Mouse (Mus musculus) midbrain, embryonic 14.5 days (tissue): Measurements from ENCODE around the gene Oxct1. TPM values are rescaled to one million over a fixed set of nuclear protein-coding genes. Genes with fewer than 3 reads are reported as not detected.

Experiments used
- ATAC-seq: fragments of 200-750 bp; cut with Nextera tagmentation; 2 replicates; pipeline ENCODE4 v1.8.0; 2017; ENCODE audit warnings: moderate number of reproducible peaks, moderate library complexity; ENCODE audit not compliant: low FRiP score, low TSS enrichment
- DNase-seq: peaks from one replicate; pipeline ENCODE4 v3.0.0-alpha.2; 2015
- H3K27ac ChIP-seq: fragments of 300-500 bp; sonication (generic); replicated peaks from 2 replicates; pipeline ENCODE4 v1.5.1; 2014; ENCODE audit warnings: mild to moderate bottlenecking, low read depth, low read length, moderate library complexity
- H3K27me3 ChIP-seq: fragments of 300-500 bp; sonication (generic); 2 replicates; pipeline ENCODE4 v1.6.1; 2014; ENCODE audit warnings: low read length, control low read depth, mixed read lengths; ENCODE audit not compliant: control insufficient read depth, insufficient read depth
- H3K36me3 ChIP-seq: fragments of 300-500 bp; sonication (generic); 2 replicates; pipeline ENCODE4 v1.6.1; 2014; ENCODE audit warnings: low read length, control low read depth; ENCODE audit not compliant: control insufficient read depth, insufficient read depth
- H3K4me1 ChIP-seq: fragments of 300-500 bp; sonication (generic); 2 replicates; pipeline ENCODE4 v1.6.1; 2014; ENCODE audit warnings: mild to moderate bottlenecking, antibody characterized with exemption, low read length, control low read depth; ENCODE audit not compliant: control insufficient read depth, insufficient read depth
- H3K4me2 ChIP-seq: fragments of 300-500 bp; sonication (generic); 2 replicates; pipeline ENCODE4 v1.6.1; 2014; ENCODE audit warnings: mild to moderate bottlenecking, low read length, moderate library complexity
- H3K4me3 ChIP-seq: fragments of 300-500 bp; sonication (generic); replicated peaks from 2 replicates; pipeline ENCODE4 v1.5.1; 2014; ENCODE audit warnings: low read depth, low read length
- H3K9ac ChIP-seq: fragments of 300-500 bp; sonication (generic); replicated peaks from 2 replicates; pipeline ENCODE4 v1.6.1; 2014; ENCODE audit warnings: mild to moderate bottlenecking, low read length, moderate library complexity
- H3K9me3 ChIP-seq: fragments of 300-500 bp; sonication (generic); 2 replicates; pipeline ENCODE4 v1.6.1; 2016; ENCODE audit warnings: low read length, control low read depth, mixed read lengths; ENCODE audit not compliant: control insufficient read depth
- WGBS: fragments of 180-500 bp; shearing (Covaris S2); extraction: QIAGEN DNeasy Blood & Tissue Kit; methylation state at CpG from one replicate; pipeline ENCODE4 v1.1.7; 2014; 5-methylcytosine and 5-hydroxymethylcytosine counted together
- polyA plus RNA-seq: library from polyadenylated mRNA; unstranded; fragments of >200 nt; fragmentation: Nextera tagmentation; extraction: Ambion mirVana; gene quantifications from 2 replicates; pipeline ENCODE4 v1.2.1, GENCODE M21; 2014

Oxct1 gene
- polyA plus RNA-seq, 1 experiment from 2014 or later: 293 TPM

DNA sequence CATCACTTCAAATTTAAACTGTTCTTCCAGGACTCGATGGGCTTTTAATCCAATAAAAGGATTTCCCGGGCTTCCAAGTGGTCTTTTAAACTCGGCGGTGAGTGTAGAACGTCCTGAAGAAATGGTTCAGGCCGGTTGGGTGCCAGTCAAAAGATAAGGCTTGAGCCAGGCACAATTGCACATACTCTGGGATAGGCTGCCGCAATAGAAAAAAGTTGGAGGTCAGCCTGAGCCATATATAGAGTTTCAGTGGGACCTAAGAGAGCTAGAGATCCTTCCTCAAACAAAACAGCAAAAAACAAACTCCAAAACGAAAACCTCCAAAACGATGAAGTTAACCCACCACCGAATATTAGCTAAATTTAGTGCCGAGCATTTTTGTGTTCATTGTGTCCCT is 677 bp upstream of the Oxct1 start:
- ATAC-seq: no peak
- no peak for DNase-seq
- Histone ChIP-seq H3K4me2 (peak overlapping the region; percentile 66), H3K36me3 (no peaks in the 10 kb centered on the region), H3K27me3 (no peaks in the 10 kb centered on the region), H3K9ac (peak overlapping the region; percentile 80; the same call in 1 of the 2 replicates), H3K4me3 (peak overlapping the region; percentile 70; the same call in 1 of the 2 replicates), H3K9me3 (no peaks in the 10 kb centered on the region), H3K27ac (no peak overlapping the region), H3K4me1 (peaks cover 13% of the 10 kb centered on the region)
- 41% methylated on average over 11 of the region's 11 CpGs for WGBS

DNA sequence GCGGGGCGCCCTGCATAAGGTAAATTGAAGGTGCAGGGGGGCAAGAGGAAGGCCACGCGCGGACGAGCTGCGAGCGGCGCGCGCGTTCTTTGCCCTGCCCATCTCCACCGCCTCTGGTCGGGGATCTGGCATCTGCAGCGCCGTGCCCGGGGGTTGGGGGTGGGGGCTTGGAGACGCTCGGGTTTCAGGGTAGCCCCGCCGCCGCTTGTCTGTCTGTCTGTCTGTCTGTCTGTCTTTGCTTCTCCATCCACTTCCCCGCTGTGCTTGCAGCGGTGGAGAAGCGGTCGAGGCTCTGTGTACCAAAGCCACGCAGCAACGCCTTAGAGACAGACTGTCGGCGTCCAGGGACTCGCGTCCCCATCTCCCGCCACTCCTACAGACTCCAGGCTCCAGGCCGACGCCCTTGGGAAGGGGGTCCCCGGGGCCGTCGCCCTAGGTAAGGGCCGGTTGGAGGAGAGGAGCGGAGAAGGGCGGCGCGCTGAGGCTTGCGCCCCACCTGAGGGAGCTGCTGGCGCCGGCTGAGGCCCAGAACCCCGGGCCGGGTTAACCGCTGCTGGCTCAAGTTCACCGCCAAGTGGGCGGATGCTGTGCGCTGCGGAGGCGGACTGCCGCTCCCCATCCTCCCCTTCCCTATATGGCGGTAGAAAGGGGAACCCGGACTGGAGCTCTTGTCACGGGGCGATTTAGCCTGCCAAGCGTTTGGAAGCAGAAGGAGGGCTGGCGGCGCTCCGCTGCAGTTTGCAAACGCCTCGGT is 825 bp downstream of the Oxct1 start:
- Histone ChIP-seq H3K27ac (peak overlapping the region; percentile 96), H3K36me3 (no peaks in the 10 kb centered on the region), H3K4me1 (peaks cover 13% of the 10 kb centered on the region), H3K4me2 (peak overlapping the region; percentile 66), H3K9me3 (no peaks in the 10 kb centered on the region), H3K9ac (peak overlapping the region; percentile 80), H3K27me3 (no peaks in the 10 kb centered on the region), H3K4me3 (peak overlapping the region; percentile 70)
- WGBS: under 1% methylated on average over 65 of the region's 65 CpGs
- ATAC-seq (peak; percentile 83), DNase-seq (peak; percentile 87)

DNA sequence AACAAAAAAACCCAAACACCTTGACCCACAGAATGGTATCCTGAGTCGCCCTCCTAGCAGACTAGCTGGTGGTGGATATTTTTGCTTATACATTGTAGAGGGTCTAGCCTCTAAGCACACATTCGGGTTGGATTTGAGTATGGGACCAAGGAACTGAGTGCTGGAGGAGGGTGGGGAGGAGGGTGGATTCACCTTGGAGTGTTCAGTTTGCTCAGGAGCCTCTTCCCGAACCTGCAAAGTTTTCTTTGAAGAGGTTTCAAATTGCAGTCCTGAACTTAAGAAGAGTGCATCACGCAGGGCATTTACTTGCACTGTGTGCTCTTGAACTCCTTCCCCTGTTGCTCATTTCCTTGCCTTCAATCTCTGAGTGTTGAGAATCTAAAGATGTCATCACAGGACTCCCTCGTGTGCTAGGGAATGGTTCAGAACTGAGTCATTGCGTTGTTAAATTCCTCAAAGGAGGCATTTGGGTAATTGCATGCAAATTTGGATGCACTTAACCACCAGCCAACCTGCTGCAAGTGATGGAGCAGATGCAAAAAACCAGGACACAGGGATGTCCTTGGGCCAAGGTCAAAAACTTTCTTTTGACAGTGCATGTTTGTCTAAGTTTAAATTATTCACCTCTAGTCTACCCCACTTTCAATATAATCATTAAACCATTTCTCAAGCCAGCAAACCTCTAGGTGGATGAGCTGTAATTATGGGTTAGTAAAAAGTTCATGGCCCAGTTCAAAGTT is 1.7 kb downstream of the Oxct1 start:
- peak overlapping the region; percentile 80 for H3K9ac ChIP-seq
- no peaks in the 10 kb centered on the region for H3K27me3 ChIP-seq
- ATAC-seq (no peak), DNase-seq (no peak)
- peak overlapping the region; percentile 70 for H3K4me3 ChIP-seq
- H3K4me1 ChIP-seq: peaks cover 13% of the 10 kb centered on the region
- peak overlapping the region; percentile 66 for H3K4me2 ChIP-seq
- H3K36me3 ChIP-seq: no peaks in the 10 kb centered on the region
- H3K27ac ChIP-seq: peak overlapping the region; percentile 96
- WGBS: 14% methylated on average over 6 of the region's 6 CpGs
- H3K9me3 ChIP-seq: no peaks in the 10 kb centered on the region

GRCm38 (mm10) chr15:4028411-4028700 is 2.2 kb downstream of the Oxct1 start:
- no peak overlapping the region for H3K9ac ChIP-seq
- H3K27me3 ChIP-seq: no peaks in the 10 kb centered on the region
- H3K27ac ChIP-seq: no peak overlapping the region
- H3K4me3 ChIP-seq: no peak overlapping the region
- no peak for DNase-seq
- H3K4me2 ChIP-seq: no peak overlapping the region
- no peaks in the 10 kb centered on the region for H3K9me3 ChIP-seq
- H3K36me3 ChIP-seq: no peaks in the 10 kb centered on the region
- no peak for ATAC-seq
- WGBS: 73% methylated on average over 6 of the region's 6 CpGs
- H3K4me1 ChIP-seq: peaks cover 13% of the 10 kb centered on the region

GRCm38 (mm10) chr15:4028960-4029359 is 2.8 kb downstream of the Oxct1 start:
- Histone ChIP-seq H3K27me3 (no peaks in the 10 kb centered on the region), H3K9ac (no peak overlapping the region), H3K9me3 (no peaks in the 10 kb centered on the region), H3K4me1 (peaks cover 13% of the 10 kb centered on the region), H3K4me3 (no peak overlapping the region), H3K36me3 (no peaks in the 10 kb centered on the region), H3K27ac (no peak overlapping the region), H3K4me2 (no peak overlapping the region)
- ATAC-seq: no peak
- no peak for DNase-seq

DNA sequence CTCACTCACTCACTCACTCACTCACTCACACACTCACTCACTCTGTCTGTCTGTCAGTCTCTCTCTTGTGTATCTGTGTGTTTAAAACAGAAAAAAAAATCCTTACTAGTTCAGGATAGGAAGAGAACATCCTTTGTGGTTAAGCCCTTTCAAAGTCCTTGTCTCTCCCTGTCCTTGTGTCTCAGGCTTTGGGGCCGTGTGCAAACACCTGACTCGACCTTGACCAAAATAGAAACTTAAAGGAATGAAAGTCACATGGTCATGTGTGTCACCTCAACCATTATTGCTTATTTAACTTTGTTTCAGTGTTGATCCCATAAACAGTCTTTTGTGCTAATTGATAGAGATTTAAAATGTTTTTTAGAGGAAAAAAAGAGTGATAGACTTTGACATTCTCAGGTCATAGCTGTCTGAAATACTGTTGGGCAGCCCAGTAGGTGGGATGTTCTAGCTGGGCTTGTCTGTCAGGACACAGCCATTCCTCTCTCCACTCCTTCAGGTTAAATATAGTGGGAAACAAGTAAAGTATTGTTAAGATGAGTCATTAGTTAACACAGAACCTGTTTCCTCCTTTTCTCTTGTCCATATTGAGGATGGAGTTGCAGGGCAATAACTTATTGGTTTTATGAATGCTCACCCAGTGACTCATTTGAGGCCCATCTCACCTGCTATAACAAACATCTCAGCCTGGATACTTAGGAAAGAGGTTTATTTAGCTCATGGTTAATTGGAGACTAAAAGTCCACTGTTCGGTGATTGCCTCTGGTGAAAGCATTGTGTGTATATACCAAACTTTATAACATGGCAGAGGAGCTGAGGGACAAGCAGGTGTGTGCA is 7.2 kb downstream of the Oxct1 start:
- ATAC-seq (no peak), DNase-seq (no peak)
- Histone ChIP-seq H3K4me3 (no peak overlapping the region), H3K9ac (no peak overlapping the region), H3K4me1 (no peaks in the 10 kb centered on the region; the same call in 1 of the 2 replicates), H3K27ac (no peak overlapping the region), H3K36me3 (peaks cover 17% of the 10 kb centered on the region), H3K27me3 (no peaks in the 10 kb centered on the region), H3K9me3 (no peaks in the 10 kb centered on the region), H3K4me2 (no peak overlapping the region)
- 88% methylated on average over 3 of the region's 3 CpGs for WGBS

GRCm38 (mm10) chr15:4042423-4042822 is 16.2 kb downstream of the Oxct1 start:
- no peak for ATAC-seq
- Histone ChIP-seq H3K9me3 (no peaks in the 10 kb centered on the region), H3K4me3 (no peak overlapping the region), H3K27me3 (no peaks in the 10 kb centered on the region), H3K4me1 (no peaks in the 10 kb centered on the region), H3K36me3 (peaks cover 32% of the 10 kb centered on the region), H3K9ac (no peak overlapping the region), H3K4me2 (no peak overlapping the region), H3K27ac (no peak overlapping the region)
- no peak for DNase-seq
- 72% methylated on average over 3 of the region's 3 CpGs for WGBS

DNA sequence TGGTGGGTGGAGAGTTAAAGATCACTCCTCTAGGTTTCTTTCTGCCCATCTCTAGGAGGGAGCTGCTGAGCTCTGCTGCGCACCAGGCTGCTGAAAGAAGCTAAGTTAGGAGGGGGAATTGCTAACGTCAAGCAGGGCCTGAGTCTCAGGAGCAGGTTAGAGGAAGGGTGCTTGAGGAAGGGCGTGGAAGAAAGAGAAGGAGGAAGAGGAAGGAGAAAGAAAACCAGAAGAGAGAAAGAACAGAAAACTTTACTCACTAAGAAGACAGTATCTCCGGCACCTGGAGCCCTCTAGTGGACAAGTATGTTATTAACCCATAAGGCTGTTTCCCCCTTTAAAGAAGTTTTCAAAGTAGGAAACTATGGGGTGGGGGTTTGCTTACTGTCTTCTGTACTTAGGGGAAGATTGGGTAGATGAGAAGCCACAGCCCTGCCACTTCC is 16.9 kb downstream of the Oxct1 start:
- Histone ChIP-seq H3K4me3 (no peak overlapping the region), H3K9ac (no peak overlapping the region), H3K4me2 (no peak overlapping the region), H3K4me1 (no peaks in the 10 kb centered on the region), H3K27me3 (no peaks in the 10 kb centered on the region), H3K9me3 (no peaks in the 10 kb centered on the region), H3K27ac (no peak overlapping the region), H3K36me3 (peaks cover 29% of the 10 kb centered on the region)
- ATAC-seq (0 out of 2 replicates have a peak, but pooled peaks have one; percentile 24), DNase-seq (peak; percentile 77)
- WGBS: 25% methylated on average over 4 of the region's 4 CpGs
